Mouse (Mus musculus) brain, embryonic 14.5 days (tissue): ENCODE data around the gene Rgs12.

Experiments used
- CTCF ChIP-seq: fragments of 200-500 bp; IDR thresholded peaks from 2 replicates; pipeline ENCODE4 v1.5.1; 2012; ENCODE audit warnings: inconsistent platforms, mild to moderate bottlenecking, moderate library complexity, borderline replicate concordance; ENCODE audit not compliant: insufficient read depth, insufficient read length; ENCODE audit errors: extremely low read depth
- POLR2A ChIP-seq: fragments of 200-500 bp; IDR thresholded peaks from 2 replicates; pipeline ENCODE4 v1.6.1; 2012; ENCODE audit warnings: mild to moderate bottlenecking, inconsistent platforms, borderline replicate concordance; ENCODE audit not compliant: poor library complexity, insufficient read depth, insufficient read length, severe bottlenecking; ENCODE audit errors: extremely low read depth

GRCm38 (mm10) chr5:35073992-35074391, 124.7 kb downstream of the Rgs12 start:
- no peak for TF ChIP-seq CTCF
- TF ChIP-seq POLR2A = no peak
